Mouse (Mus musculus) stomach, embryonic 14.5 days (tissue): ENCODE measurements around the gene Fam210b. TPM values are rescaled to one million over a fixed set of nuclear protein-coding genes. Genes with fewer than 3 reads are reported as not detected.

Source experiments
- ATAC-seq: fragments of 200-750 bp; cut with Nextera tagmentation; 2 replicates; pipeline ENCODE4 v1.8.0; 2017; ENCODE audit warnings: low read depth, moderate TSS enrichment; ENCODE audit not compliant: insufficient number of reproducible peaks, insufficient read depth, low FRiP score
- H3K27ac ChIP-seq: fragments of 300-500 bp; sonication (generic); 2 replicates; pipeline ENCODE4 v1.5.1; 2014; ENCODE audit warnings: mild to moderate bottlenecking, low read length, moderate library complexity, mixed read lengths
- H3K27me3 ChIP-seq: fragments of 300-500 bp; sonication (generic); 2 replicates; pipeline ENCODE4 v1.6.1; 2014; ENCODE audit warnings: low read length, control low read depth, mixed read lengths; ENCODE audit not compliant: control insufficient read depth, insufficient read depth
- H3K36me3 ChIP-seq: fragments of 300-500 bp; sonication (generic); 2 replicates; pipeline ENCODE4 v1.6.1; 2014; ENCODE audit warnings: mild to moderate bottlenecking, control low read depth, low read length, moderate library complexity, mixed read lengths; ENCODE audit not compliant: control insufficient read depth, insufficient read depth
- H3K4me1 ChIP-seq: fragments of 300-500 bp; sonication (generic); 2 replicates; pipeline ENCODE4 v1.6.1; 2014; ENCODE audit warnings: low read length, control low read depth, mixed read lengths; ENCODE audit not compliant: control insufficient read depth, insufficient read depth
- H3K4me2 ChIP-seq: fragments of 300-500 bp; sonication (generic); replicated peaks from 2 replicates; pipeline ENCODE4 v1.6.1; 2014; ENCODE audit warnings: low read depth, low read length, control low read depth
- H3K4me3 ChIP-seq: fragments of 300-500 bp; sonication (generic); 2 replicates; pipeline ENCODE4 v1.5.1; 2014; ENCODE audit warnings: low read depth, low read length, control low read depth
- H3K9ac ChIP-seq: fragments of 300-500 bp; sonication (generic); replicated peaks from 2 replicates; pipeline ENCODE4 v1.6.1; 2014; ENCODE audit warnings: low read depth, mild to moderate bottlenecking, control low read depth, low read length, moderate library complexity, mixed read lengths
- H3K9me3 ChIP-seq: fragments of 300-500 bp; sonication (generic); 2 replicates; pipeline ENCODE4 v1.6.1; 2016; ENCODE audit warnings: low read depth, low read length, control low read depth; ENCODE audit not compliant: control insufficient read depth
- whole genome bisulfite sequencing: fragments of 180-500 bp; shearing (Covaris S2); extraction: QIAGEN DNeasy Blood & Tissue Kit; methylation state at CpG from one replicate; pipeline ENCODE4 v1.1.7; 2014; 5-methylcytosine and 5-hydroxymethylcytosine counted together
- polyA plus RNA-seq: library from polyadenylated mRNA; unstranded; fragments of >200 nt; fragmentation: Nextera tagmentation; extraction: Ambion mirVana; gene quantifications from 2 replicates; pipeline ENCODE4 v1.2.1, GENCODE M21; 2014

The Fam210b gene
- polyA plus RNA-seq, 1 experiment from 2014 or later: 11.2 TPM

DNA sequence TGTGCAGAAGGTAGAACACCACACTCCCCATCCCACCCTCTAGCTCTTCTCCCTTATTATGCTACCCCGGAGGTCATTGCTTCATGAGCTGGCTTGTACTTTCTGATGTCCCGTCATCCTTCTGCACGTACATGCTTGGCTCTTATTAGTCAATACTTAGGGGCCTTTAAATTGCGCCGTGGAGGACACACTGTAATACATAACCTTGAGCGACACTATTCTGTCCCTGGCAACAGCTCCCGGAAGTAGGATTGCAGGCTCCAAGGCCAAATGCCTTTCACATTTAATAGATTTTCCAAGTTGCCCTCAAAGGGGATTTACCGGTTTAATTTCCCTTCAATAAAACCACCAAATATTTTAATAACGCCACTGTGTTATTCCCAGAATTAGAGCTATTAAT, 33.6 kb upstream of the Fam210b start:
- H3K4me2 ChIP-seq: no peak overlapping the region
- no peak overlapping the region for H3K4me3 ChIP-seq
- no peaks in the 10 kb centered on the region for H3K9me3 ChIP-seq
- no peak overlapping the region for H3K27ac ChIP-seq
- no peak for ATAC-seq
- H3K9ac ChIP-seq: no peak overlapping the region
- H3K36me3 ChIP-seq: no peaks in the 10 kb centered on the region
- no peaks in the 10 kb centered on the region for H3K27me3 ChIP-seq
- no peaks in the 10 kb centered on the region for H3K4me1 ChIP-seq
- 87% methylated on average over 9 of the region's 9 CpGs for WGBS

DNA sequence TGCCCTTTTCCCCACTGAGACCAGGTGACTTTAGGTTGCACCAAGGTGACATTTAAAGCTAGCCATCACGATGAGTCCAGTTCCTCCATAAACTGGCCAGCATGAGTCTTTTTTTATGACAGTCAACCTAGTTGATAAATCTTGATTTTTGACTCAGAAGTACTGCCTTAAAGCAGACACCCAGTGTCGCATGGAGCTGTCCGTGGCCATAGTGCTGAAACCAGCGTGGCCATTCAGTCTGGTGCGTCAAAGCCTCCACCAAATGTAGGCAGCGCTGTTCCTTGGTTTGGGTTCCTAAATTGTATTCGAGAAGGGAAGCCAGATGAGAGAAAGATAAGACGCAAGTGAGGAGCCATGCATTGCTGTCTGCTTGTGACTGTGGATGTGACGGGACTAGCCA, 24.5 kb upstream of the Fam210b start:
- no peak overlapping the region for H3K4me3 ChIP-seq
- H3K4me2 ChIP-seq: no peak overlapping the region
- H3K4me1 ChIP-seq: no peaks in the 10 kb centered on the region
- no peaks in the 10 kb centered on the region for H3K36me3 ChIP-seq
- no peaks in the 10 kb centered on the region for H3K9me3 ChIP-seq
- ATAC-seq: no peak
- H3K27me3 ChIP-seq: no peaks in the 10 kb centered on the region
- 13% methylated on average over 9 of the region's 9 CpGs for WGBS
- no peak overlapping the region for H3K27ac ChIP-seq
- H3K9ac ChIP-seq: no peak overlapping the region

DNA sequence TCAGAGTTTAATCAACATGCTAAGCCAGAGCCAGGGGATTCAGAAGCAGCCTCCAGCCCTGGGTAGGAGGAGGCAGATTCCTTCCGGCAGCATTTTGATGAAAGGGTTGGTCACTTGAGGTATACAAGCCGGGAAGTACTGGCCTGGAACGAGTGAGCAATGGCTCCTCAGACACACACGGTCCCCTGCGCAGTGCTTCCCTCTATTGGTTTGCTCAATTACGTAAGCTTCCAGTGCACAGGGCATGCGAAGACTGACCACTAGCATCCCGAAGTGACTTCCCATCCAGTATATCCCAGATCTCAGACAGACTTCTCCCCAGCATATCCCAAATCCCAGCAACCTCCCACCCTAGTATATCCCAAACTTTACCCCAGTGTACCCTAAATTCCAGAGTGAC, 17.1 kb upstream of the Fam210b start:
- Histone ChIP-seq H3K4me1 (no peaks in the 10 kb centered on the region), H3K9ac (no peak overlapping the region), H3K9me3 (no peaks in the 10 kb centered on the region), H3K27me3 (no peaks in the 10 kb centered on the region), H3K36me3 (no peaks in the 10 kb centered on the region), H3K27ac (no peak overlapping the region), H3K4me2 (no peak overlapping the region), H3K4me3 (no peak overlapping the region)
- ATAC-seq: no peak
- WGBS: 61% methylated on average over 8 of the region's 8 CpGs

DNA sequence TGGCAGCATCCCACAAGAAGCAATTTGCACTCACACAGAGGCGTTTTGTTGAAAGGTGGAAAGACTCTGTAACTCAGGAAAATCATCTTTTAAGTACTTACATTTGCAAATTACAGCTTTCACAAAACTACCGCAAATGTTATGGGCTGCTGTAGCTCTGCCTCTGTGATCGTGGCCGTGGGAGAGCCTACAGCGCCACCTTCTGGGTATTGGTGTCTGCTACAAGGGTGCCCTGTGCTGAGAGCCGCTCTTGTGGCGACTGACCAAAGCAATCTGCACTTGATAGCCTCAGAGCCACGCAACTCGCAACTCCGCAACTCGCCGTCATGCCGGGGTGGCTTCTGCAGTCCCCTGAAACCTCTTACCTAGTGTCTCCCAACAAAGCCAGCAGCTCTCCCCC, 16.2 kb upstream of the Fam210b start:
- Histone ChIP-seq H3K9me3 (no peaks in the 10 kb centered on the region), H3K36me3 (no peaks in the 10 kb centered on the region), H3K27me3 (no peaks in the 10 kb centered on the region), H3K27ac (no peak overlapping the region), H3K9ac (no peak overlapping the region), H3K4me1 (no peaks in the 10 kb centered on the region), H3K4me3 (no peak overlapping the region), H3K4me2 (no peak overlapping the region)
- WGBS: 6% methylated on average over 13 of the region's 13 CpGs
- ATAC-seq: peak; percentile 61; the same call in 1 of the 2 replicates

DNA sequence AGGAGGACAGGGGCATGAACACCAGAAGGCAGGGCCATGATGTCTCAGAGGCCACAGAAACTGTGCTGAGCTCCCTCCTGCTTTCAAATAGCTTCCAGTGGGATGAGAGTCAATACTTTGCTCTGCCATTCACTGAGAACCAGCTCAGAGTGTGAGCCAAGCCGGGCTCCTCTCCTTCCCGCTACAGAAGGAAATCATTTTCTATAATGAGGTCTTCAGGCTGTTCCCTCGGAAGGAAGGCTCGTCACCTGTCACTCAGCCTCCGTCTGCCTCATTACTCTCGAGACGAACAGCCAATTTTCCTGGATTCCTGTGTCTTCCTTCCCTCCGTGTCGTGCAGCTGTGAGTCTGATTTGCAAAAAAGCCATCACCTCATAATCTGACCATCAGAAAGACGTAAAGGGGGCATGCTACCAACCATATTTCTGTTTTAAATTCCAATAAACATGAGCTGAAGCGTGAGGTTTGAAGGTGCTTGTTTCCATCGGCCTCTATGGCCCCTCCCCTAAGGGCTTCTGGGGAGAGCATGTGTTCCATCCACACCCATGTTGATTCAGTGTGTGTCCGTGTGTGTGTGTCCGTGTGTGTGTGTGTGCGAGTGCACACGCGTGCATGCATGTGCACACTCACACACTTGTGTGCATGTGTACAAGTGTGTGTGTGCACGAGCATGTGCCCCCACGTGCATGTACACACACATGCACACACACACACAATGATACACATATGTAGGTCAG, 7.0 kb upstream of the Fam210b start:
- Histone ChIP-seq H3K9me3 (peaks cover 3% of the 10 kb centered on the region; the same call in 1 of the 2 replicates), H3K27me3 (no peaks in the 10 kb centered on the region), H3K36me3 (no peaks in the 10 kb centered on the region), H3K4me3 (no peak overlapping the region), H3K4me1 (no peaks in the 10 kb centered on the region), H3K4me2 (no peak overlapping the region), H3K9ac (no peak overlapping the region), H3K27ac (no peak overlapping the region)
- WGBS: 85% methylated on average over 19 of the region's 19 CpGs
- no peak for ATAC-seq

DNA sequence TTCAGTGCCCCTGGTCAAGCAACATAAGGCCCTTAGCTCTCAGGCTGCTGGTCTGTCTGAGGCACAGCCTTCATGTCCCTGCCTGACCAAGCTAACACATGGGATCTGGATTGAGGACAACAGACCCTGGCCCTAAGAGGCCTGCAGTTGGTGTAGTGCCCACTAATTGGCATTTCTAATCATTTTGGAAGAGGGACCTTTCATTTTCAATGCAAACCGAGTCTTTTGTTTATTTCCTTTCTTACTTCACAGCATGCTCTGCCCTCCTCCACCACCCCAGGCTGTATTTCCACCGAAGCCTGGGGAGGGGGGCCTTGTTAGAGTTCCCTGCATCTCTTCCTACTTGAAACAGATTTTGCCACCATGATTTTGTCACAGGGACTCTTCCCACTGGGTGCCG, 4.4 kb upstream of the Fam210b start:
- no peak overlapping the region for H3K27ac ChIP-seq
- peaks cover 3% of the 10 kb centered on the region; the same call in 1 of the 2 replicates for H3K9me3 ChIP-seq
- no peaks in the 10 kb centered on the region for H3K36me3 ChIP-seq
- H3K4me2 ChIP-seq: no peak overlapping the region
- no peaks in the 10 kb centered on the region for H3K4me1 ChIP-seq
- no peak overlapping the region for H3K9ac ChIP-seq
- H3K4me3 ChIP-seq: no peak overlapping the region
- WGBS: 55% methylated on average over 3 of the region's 3 CpGs
- ATAC-seq: no peak
- H3K27me3 ChIP-seq: no peaks in the 10 kb centered on the region

DNA sequence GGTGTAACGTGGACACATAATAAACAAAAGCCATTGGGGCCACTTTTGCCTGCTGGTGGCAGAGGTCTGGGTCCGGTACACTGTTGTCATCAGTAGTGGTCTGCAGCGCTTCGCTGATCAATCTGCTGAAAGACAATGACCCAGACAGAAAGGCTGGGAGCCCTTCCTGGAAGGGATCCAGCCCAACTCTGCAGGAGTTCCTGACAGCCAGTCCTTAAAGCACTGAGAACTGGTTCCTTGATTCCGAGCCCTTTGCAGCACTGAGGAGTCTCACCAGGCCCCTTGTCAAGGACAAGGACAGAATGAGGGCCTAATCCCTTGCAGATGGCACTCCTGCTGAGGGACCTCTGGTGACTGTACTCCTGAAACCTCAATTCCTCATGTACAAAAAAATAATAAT, 3.8 kb upstream of the Fam210b start:
- Histone ChIP-seq H3K36me3 (no peaks in the 10 kb centered on the region), H3K27ac (no peak overlapping the region), H3K4me2 (no peak overlapping the region), H3K9ac (no peak overlapping the region), H3K9me3 (peaks cover 3% of the 10 kb centered on the region; the same call in 1 of the 2 replicates), H3K4me3 (no peak overlapping the region), H3K27me3 (no peaks in the 10 kb centered on the region), H3K4me1 (no peaks in the 10 kb centered on the region)
- 55% methylated on average over 5 of the region's 5 CpGs for WGBS
- no peak for ATAC-seq

DNA sequence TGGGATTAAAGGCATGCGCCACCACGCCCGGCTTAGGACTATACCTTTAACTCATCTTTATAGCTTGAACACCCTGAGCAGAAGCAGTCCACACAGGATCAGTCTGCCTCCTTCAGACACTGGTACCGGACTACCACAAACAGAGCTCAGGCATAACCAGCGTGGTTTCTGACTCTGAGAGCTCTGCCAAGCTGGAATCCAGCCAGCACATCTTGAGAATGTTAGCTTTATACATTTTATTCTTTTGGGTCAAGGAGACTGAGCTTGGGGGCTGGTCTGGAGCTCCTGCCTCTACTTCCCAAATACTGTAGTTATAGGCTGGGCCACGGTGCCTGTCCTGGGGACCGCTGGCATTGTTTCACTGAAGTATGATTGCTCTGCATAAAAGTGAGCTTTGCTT, 1.6 kb upstream of the Fam210b start:
- Histone ChIP-seq H3K9me3 (peaks cover 3% of the 10 kb centered on the region; the same call in 1 of the 2 replicates), H3K4me1 (peaks cover 4% of the 10 kb centered on the region; the same call in 1 of the 2 replicates)

DNA sequence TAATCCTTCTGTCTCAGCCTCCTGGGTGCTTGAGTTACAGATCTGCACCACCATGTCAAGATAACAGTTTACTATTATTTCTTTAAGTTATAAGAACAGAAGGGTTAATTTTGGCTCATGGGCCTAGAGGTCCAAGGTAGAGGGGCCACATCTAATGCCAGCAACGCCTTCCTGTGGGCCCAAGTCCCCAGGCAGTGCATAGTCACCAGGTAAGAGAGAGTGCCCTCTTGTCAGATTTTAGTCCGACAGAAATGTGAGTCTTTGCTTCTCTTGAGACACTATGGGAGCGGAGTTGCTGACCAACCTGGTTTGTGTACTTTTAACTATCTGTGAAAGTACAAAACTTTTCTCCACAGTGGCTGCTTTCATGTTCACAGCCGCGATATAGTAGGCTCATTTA, 696 bp upstream of the Fam210b start:
- H3K4me2 ChIP-seq: peak overlapping the region; percentile 39
- ATAC-seq: no peak
- WGBS: 32% methylated on average over 5 of the region's 5 CpGs
- H3K9me3 ChIP-seq: peaks cover 3% of the 10 kb centered on the region; the same call in 1 of the 2 replicates
- peak overlapping the region; percentile 53; the same call in 1 of the 2 replicates for H3K4me3 ChIP-seq
- peaks cover 4% of the 10 kb centered on the region; the same call in 1 of the 2 replicates for H3K4me1 ChIP-seq
- no peaks in the 10 kb centered on the region for H3K27me3 ChIP-seq
- H3K9ac ChIP-seq: no peak overlapping the region
- H3K36me3 ChIP-seq: no peaks in the 10 kb centered on the region
- peak overlapping the region; percentile 48 for H3K27ac ChIP-seq

More for the DNA sequence above, 1.6 kb upstream of the Fam210b start:
- ATAC-seq: no peak
- no peak overlapping the region for H3K9ac ChIP-seq
- H3K27me3 ChIP-seq: no peaks in the 10 kb centered on the region
- H3K36me3 ChIP-seq: no peaks in the 10 kb centered on the region
- H3K4me3 ChIP-seq: no peak overlapping the region
- 91% methylated on average over 7 of the region's 7 CpGs for whole genome bisulfite sequencing
- no peak overlapping the region for H3K4me2 ChIP-seq
- H3K27ac ChIP-seq: no peak overlapping the region
